Mouse (Mus musculus) naive thymus-derived CD4-positive, alpha-beta T cell, adult 5 months (primary cell): ENCODE results near the gene Spns2. TPM values are rescaled to one million over a fixed set of nuclear protein-coding genes. Genes with fewer than 3 reads are reported as not detected.

ENCODE experiments used
- polyA plus RNA-seq: library from polyadenylated mRNA; unstranded; fragments of 100-300 nt; shearing (Covaris generic); gene quantifications from one replicate; pipeline ENCODE4 v1.2.1, GENCODE M21; 2017

Gene Spns2
- not detected for polyA plus RNA-seq

GRCm38 (mm10) chr11:72489881-72490301, at the start of gene Spns2:
Spns2 (minus strand) TSS chr11:72489904.

GRCm38 (mm10) chr11:72440965-72441664, 48.6 kb downstream of the Spns2 start, which contains the start of gene Mybbp1a:
Mybbp1a (plus strand) TSS chr11:72441355.

GRCm38 (mm10) chr11:72434963-72435693, 54.6 kb downstream of the Spns2 start, which contains the start of gene Ggt6:
Ggt6 (plus strand) TSS chr11:72435526.

GRCm38 (mm10) chr11:72411093-72411921, 78.4 kb downstream of the Spns2 start, which contains the start of gene Smtnl2:
Smtnl2 (minus strand) TSS chr11:72411713.

Other genes starting within 250 kb of the Spns2 start
- gene Slc13a5, start 222.7 kb downstream of the Spns2 start, polyA plus RNA-seq: not detected
- gene Xaf1, start 188.3 kb downstream of the Spns2 start, polyA plus RNA-seq: 32.4 TPM
- not detected for gene Fbxo39, start 175.5 kb downstream of the Spns2 start, polyA plus RNA-seq
- gene Tekt1, start 127.5 kb downstream of the Spns2 start, polyA plus RNA-seq: not detected
- not detected for gene Smtnl2, start 78.2 kb downstream of the Spns2 start, polyA plus RNA-seq
- not detected for gene Ggt6, start 54.4 kb downstream of the Spns2 start, polyA plus RNA-seq
- gene Mybbp1a, start 48.5 kb downstream of the Spns2 start, polyA plus RNA-seq: 121 TPM
- gene Spns3, start 60.6 kb upstream of the Spns2 start, polyA plus RNA-seq: 0.60 TPM
- 78.0 TPM for gene Ube2g1, start 117.4 kb upstream of the Spns2 start, polyA plus RNA-seq
- 51.1 TPM for gene Ankfy1, start 200.1 kb upstream of the Spns2 start, polyA plus RNA-seq